Mouse (Mus musculus) frontal cortex, postnatal 25 days (tissue): Measurements from ENCODE around the gene Ptprg.
"Not testable (repeated sequence)": the region's sequence is repeated elsewhere in the genome, so short reads cannot be mapped to it uniquely, and the experiment has no call there.

Experiments used
- DNase-seq, 2 experiments: peaks; one replicate each; pipeline ENCODE4 v3.0.0; 2022; ENCODE audit warnings: low spot score in 2 of 2

Ptprg gene

GRCm38 (mm10) chr14:12041566-12041965 is 488.2 kb downstream of the Ptprg start:
- no peak for DNase-seq

- no peak for DNase-seq
Measured at GRCm38 (mm10) chr14:12046226-12046882, 493.0 kb downstream of the Ptprg start.

- DNase-seq = no peak
Measured at GRCm38 (mm10) chr14:12047637-12048036, 494.3 kb downstream of the Ptprg start.

GRCm38 (mm10) chr14:12056912-12057524 is 503.7 kb downstream of the Ptprg start:
- DNase-seq = no peak

- DNase-seq = no peak
Measured at GRCm38 (mm10) chr14:12057856-12058255, 504.5 kb downstream of the Ptprg start.

- no peak for DNase-seq
Measured at GRCm38 (mm10) chr14:12059149-12059548, 505.8 kb downstream of the Ptprg start.

GRCm38 (mm10) chr14:12061313-12061712 is 508.0 kb downstream of the Ptprg start:
- not testable (repeated sequence) for DNase-seq

- no peak for DNase-seq
Measured at GRCm38 (mm10) chr14:12062628-12063360, 509.5 kb downstream of the Ptprg start.

- no peak for DNase-seq
Measured at GRCm38 (mm10) chr14:12065001-12065400, 511.7 kb downstream of the Ptprg start.

- DNase-seq = no peak
Measured at GRCm38 (mm10) chr14:12065736-12066135, 512.4 kb downstream of the Ptprg start.

- no peak for DNase-seq
Measured at GRCm38 (mm10) chr14:12069707-12070106, 516.4 kb downstream of the Ptprg start.

- DNase-seq = no peak
Measured at GRCm38 (mm10) chr14:12070361-12070760, 517.0 kb downstream of the Ptprg start.

GRCm38 (mm10) chr14:12070856-12071465 is 517.6 kb downstream of the Ptprg start:
- no peak for DNase-seq

- no peak for DNase-seq
Measured at GRCm38 (mm10) chr14:12072026-12072861, 518.9 kb downstream of the Ptprg start.

- DNase-seq = no peak
Measured at GRCm38 (mm10) chr14:12073408-12074107, 520.2 kb downstream of the Ptprg start.

- DNase-seq = no peak
Measured at GRCm38 (mm10) chr14:12077193-12077592, 523.9 kb downstream of the Ptprg start.

- DNase-seq = no peak
Measured at GRCm38 (mm10) chr14:12079250-12079649, 525.9 kb downstream of the Ptprg start.

GRCm38 (mm10) chr14:12079833-12080401 is 526.6 kb downstream of the Ptprg start:
- no peak for DNase-seq

GRCm38 (mm10) chr14:12082131-12082921 is 529.0 kb downstream of the Ptprg start:
- no peak for DNase-seq

- DNase-seq = no peak
Measured at GRCm38 (mm10) chr14:12084076-12084475, 530.7 kb downstream of the Ptprg start.
